Mouse (Mus musculus): ENCODE measurements around the gene Adgrv1. TPM values are rescaled to one million over a fixed set of nuclear protein-coding genes. Genes with fewer than 3 reads are reported as not detected.

Adgrv1 gene
- polyA plus RNA-seq, 1 experiment, result 0.81 TPM

DNA sequence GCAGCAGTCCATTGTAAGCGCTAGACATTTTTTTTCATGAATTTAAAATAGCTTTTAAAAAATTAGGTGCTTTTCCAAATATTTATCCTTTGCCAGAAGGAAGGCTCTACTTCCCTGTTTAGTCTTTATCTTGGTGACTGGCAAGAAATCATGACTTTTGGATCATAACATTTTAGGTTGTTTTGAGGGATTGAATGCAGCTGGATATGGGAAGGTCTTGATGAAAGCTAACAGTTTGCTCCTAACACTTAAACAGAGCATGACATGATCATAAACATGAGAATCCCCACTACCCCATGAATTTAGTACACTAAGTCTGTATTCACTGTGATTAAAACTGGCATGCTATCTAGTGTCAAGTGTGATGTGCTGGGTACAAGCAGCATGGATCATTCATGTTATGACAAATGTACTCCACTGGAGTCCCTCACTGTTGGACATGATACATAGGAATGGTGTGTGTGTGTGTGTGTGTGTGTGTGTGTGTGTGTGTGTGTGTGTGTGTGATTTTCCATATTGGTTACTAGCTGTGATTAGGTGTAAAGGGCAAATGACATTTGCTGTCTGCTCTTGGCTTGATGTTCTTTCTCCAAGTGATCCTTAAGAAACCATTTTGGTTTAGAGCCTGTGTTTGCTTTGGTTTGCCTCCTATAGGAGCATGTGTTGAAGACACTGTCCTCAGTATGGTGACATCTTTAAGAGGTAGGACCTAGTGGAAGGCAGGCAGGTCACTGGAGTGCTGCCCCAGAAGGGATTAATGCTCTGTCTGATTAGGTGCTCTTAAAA is 542.7 kb downstream of the Adgrv1 start:
- no peak overlapping the region for H3K27ac ChIP-seq (ENCODE audit: insufficient read depth, low read length)

DNA sequence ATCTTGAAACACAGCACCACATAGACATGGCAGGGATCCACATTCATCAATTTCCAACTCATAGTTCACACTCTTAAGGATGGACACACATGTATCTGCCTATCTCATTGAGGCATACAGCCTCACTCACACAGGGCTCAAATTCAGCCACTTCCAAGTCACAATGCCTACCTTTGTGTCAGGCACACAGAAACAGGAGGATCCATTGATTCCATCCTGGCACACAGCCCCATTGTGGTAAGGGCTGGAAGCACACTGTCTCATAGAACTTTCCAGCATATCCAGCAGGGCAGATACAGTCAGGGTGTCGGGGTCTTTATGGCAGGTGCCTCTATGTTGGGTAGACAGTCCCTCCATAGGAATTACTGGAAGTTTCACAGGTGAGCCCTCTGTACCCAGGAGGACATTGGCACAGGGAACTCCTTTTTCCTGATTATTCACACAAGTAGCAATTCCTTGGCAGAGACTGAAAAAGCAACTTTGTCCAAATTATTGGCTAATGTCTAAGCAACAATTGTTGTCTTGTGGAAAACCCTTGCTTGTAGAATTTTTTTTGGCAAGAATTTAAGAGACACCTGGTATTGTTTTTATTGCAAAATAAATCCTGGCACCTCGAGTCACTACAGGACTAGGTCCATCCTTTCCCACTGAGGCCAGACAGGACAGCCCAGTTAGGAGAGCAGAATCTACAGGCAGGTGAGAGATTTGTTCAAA is 545.8 kb downstream of the Adgrv1 start:
- no peaks in the 10 kb centered on the region for H3K4me1 ChIP-seq (ENCODE audit: control insufficient read depth, insufficient read depth, low read length)
- H3K27ac ChIP-seq (ENCODE audit: insufficient read depth, low read length), result no peak overlapping the region
- no peak overlapping the region for H3K4me3 ChIP-seq (ENCODE audit: insufficient read depth, low read length)
- no peak for TF ChIP-seq POLR2A (IDR thresholded peaks at IDR 0.05; ENCODE audit: low read depth, low read length)
- no peak for TF ChIP-seq CTCF (IDR thresholded peaks at IDR 0.05; ENCODE audit: borderline replicate concordance, insufficient read depth, low read length)

More for the DNA sequence above, 542.7 kb downstream of the Adgrv1 start:
- Histone ChIP-seq H3K4me3 (ENCODE audit: insufficient read depth, low read length) (no peak overlapping the region), H3K4me1 (ENCODE audit: control insufficient read depth, insufficient read depth, low read length) (no peaks in the 10 kb centered on the region)
- TF ChIP-seq CTCF (IDR thresholded peaks at IDR 0.05; ENCODE audit: borderline replicate concordance, insufficient read depth, low read length) (no peak), POLR2A (IDR thresholded peaks at IDR 0.05; ENCODE audit: low read depth, low read length) (no peak)

DNA sequence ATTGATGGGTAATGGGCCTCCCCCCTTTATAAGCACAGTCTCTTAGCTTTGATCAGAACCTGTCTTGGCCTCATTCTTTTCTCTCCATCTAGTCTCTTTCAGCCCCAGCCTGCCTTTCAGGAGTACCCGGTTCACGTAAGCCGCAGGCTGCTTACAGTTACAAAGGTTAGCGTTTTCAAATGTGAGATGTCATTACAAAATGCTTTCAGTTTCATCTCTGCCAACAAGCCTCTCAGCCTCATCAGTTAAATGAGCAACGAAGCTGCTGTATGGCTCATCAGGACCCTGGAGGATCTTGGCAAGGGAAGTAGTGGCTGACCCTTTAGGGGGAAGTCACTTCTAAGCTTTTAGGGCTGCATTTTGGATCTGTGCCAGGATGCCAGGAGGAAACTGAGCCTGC is 560.7 kb downstream of the Adgrv1 start:
- Histone ChIP-seq H3K4me1 (ENCODE audit: control insufficient read depth, insufficient read depth, low read length) (no peaks in the 10 kb centered on the region), H3K4me3 (ENCODE audit: insufficient read depth, low read length) (no peak overlapping the region), H3K27ac (ENCODE audit: insufficient read depth, low read length) (no peak overlapping the region)
- no peak for TF ChIP-seq POLR2A (IDR thresholded peaks at IDR 0.05; ENCODE audit: low read depth, low read length)
- no peak for TF ChIP-seq CTCF (IDR thresholded peaks at IDR 0.05; ENCODE audit: borderline replicate concordance, insufficient read depth, low read length)

DNA sequence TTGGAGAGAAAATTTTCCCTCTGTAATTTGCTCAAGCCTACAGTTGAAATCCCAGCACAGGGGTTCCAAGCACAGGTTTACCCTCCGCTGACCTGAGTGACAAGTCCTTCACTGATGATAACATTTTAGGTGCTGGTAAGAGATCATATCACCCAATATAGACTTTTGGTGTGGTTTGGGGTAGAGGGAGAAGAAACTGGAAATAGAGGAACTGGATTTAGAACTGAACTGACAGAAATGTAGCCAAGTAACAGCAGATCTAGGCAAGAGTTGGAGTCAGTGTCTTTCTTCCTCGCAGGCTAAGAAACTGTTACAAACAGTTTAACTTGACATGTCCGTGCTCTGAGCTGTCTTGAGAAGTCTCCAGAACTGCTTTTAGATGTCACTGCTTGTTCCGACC is 581.5 kb downstream of the Adgrv1 start:
- Histone ChIP-seq H3K27ac (ENCODE audit: insufficient read depth, low read length) (no peak overlapping the region), H3K4me1 (ENCODE audit: control insufficient read depth, insufficient read depth, low read length) (no peaks in the 10 kb centered on the region), H3K4me3 (ENCODE audit: insufficient read depth, low read length) (no peak overlapping the region)
- TF ChIP-seq POLR2A (IDR thresholded peaks at IDR 0.05; ENCODE audit: low read depth, low read length), result no peak
- no peak for TF ChIP-seq CTCF (IDR thresholded peaks at IDR 0.05; ENCODE audit: borderline replicate concordance, insufficient read depth, low read length)

DNA sequence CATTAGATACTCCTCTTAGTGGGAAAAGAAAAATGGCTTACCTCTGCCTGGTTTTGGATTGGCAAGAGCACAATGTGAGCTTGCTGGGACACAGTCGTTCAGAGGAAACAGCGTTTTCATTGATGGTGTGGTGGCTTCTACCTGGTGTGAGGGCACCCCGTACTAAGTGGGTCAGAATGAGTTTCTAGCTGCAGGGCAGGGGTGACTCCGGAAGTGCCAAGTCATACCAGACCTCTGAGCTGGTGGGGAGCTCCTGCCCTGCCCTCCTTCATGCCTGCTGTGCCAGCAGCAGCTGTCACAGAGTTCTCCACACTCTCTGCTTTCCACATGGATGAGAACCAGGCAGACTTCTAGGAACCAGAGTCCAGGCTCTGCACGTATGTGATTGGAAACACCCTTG is 582.0 kb downstream of the Adgrv1 start:
- TF ChIP-seq CTCF (IDR thresholded peaks at IDR 0.05; ENCODE audit: borderline replicate concordance, insufficient read depth, low read length) (no peak), POLR2A (IDR thresholded peaks at IDR 0.05; ENCODE audit: low read depth, low read length) (no peak)
- H3K4me1 ChIP-seq (ENCODE audit: control insufficient read depth, insufficient read depth, low read length), result no peaks in the 10 kb centered on the region
- H3K27ac ChIP-seq (ENCODE audit: insufficient read depth, low read length), result no peak overlapping the region
- no peak overlapping the region for H3K4me3 ChIP-seq (ENCODE audit: insufficient read depth, low read length)

DNA sequence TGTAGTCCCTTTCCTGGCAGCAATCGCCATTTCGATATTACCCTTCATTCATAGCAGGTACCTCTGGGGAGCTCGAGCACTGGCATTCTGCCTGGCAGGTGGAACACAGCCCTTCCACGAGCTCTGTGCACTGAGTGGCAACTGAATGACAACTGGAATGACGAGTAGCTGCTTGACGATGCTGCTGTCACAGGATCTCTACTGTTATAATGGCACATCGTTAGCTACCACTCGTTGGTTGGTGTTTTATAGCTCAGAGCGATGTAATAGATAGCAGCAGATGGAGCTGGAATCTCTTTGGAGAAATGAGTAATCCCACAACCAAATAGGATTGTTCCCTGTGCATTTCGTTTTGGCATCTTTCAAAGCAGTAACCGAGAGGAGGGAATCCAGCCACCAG is 587.6 kb downstream of the Adgrv1 start:
- H3K4me1 ChIP-seq (ENCODE audit: control insufficient read depth, insufficient read depth, low read length), result no peaks in the 10 kb centered on the region
- H3K27ac ChIP-seq (ENCODE audit: insufficient read depth, low read length), result no peak overlapping the region
- no peak overlapping the region for H3K4me3 ChIP-seq (ENCODE audit: insufficient read depth, low read length)
- TF ChIP-seq CTCF (IDR thresholded peaks at IDR 0.05; ENCODE audit: borderline replicate concordance, insufficient read depth, low read length) (no peak), POLR2A (IDR thresholded peaks at IDR 0.05; ENCODE audit: low read depth, low read length) (no peak)

Other genes starting within 250 kb of the Adgrv1 start
- gene Lysmd3, start 24.5 kb upstream of the Adgrv1 start, polyA plus RNA-seq (2011; ENCODE audit: insufficient read length, low read depth, missing spikeins), result 23.0 and 28.9 TPM in 2 replicates
- 4.8 and 6.6 TPM in 2 replicates for gene Polr3g, start 77.9 kb upstream of the Adgrv1 start, polyA plus RNA-seq (2011; ENCODE audit: insufficient read length, low read depth, missing spikeins)
- gene Mblac2, start 78.2 kb upstream of the Adgrv1 start, polyA plus RNA-seq (2011; ENCODE audit: insufficient read length, low read depth, missing spikeins), result 3.0 and 3.2 TPM in 2 replicates
- gene Cetn3, start 149.9 kb upstream of the Adgrv1 start, polyA plus RNA-seq (2011; ENCODE audit: insufficient read length, low read depth, missing spikeins), result 134 and 135 TPM in 2 replicates

Data from embryonic fibroblast, embryonic 13.5 days (primary cell).